Mouse (Mus musculus) liver, postnatal 0 days (tissue): ENCODE results near the gene Trappc3. TPM values are rescaled to one million over a fixed set of nuclear protein-coding genes. Genes with fewer than 3 reads are reported as not detected.

Experiments
- ATAC-seq: fragments of 200-750 bp; cut with Nextera tagmentation; 2 replicates; pipeline ENCODE4 v1.8.0; 2017; ENCODE audit warnings: mild to moderate bottlenecking, moderate library complexity
- DNase-seq: peaks from one replicate; pipeline ENCODE4 v3.0.0-alpha.2; 2016
- H3K27ac ChIP-seq: fragments of 300-500 bp; sonication (generic); 2 replicates; pipeline ENCODE4 v1.5.1; 2014; ENCODE audit warnings: antibody characterized with exemption, moderate library complexity, mild to moderate bottlenecking, low read depth
- H3K27me3 ChIP-seq: fragments of 300-500 bp; sonication (generic); 2 replicates; pipeline ENCODE4 v1.6.1; 2014; ENCODE audit warnings: low read length, control low read depth, mixed read lengths; ENCODE audit not compliant: insufficient read depth
- H3K36me3 ChIP-seq: fragments of 300-500 bp; sonication (generic); replicated peaks from 2 replicates; pipeline ENCODE4 v1.6.1; 2014; ENCODE audit warnings: mild to moderate bottlenecking, control low read depth, low read length, moderate library complexity, mixed read lengths; ENCODE audit not compliant: insufficient read depth
- H3K4me1 ChIP-seq: fragments of 300-500 bp; sonication (generic); 2 replicates; pipeline ENCODE4 v1.6.1; 2014; ENCODE audit warnings: antibody characterized with exemption, mild to moderate bottlenecking, control low read depth; ENCODE audit not compliant: insufficient read depth
- H3K4me2 ChIP-seq: fragments of 300-500 bp; sonication (generic); 2 replicates; pipeline ENCODE4 v1.6.1; 2014; ENCODE audit warnings: low read depth, mild to moderate bottlenecking, low read length, moderate library complexity, mixed read lengths
- H3K4me3 ChIP-seq: fragments of 300-500 bp; sonication (generic); 2 replicates; pipeline ENCODE4 v1.5.1; 2014; ENCODE audit warnings: low read depth, low read length
- H3K9ac ChIP-seq: fragments of 300-500 bp; sonication (generic); replicated peaks from 2 replicates; pipeline ENCODE4 v1.6.1; 2014; ENCODE audit warnings: mild to moderate bottlenecking, moderate library complexity
- H3K9me3 ChIP-seq: fragments of 300-500 bp; sonication (generic); 2 replicates; pipeline ENCODE4 v1.6.1; 2016; ENCODE audit warnings: mild to moderate bottlenecking, control low read depth, low read length, mixed read lengths
- CTCF ChIP-seq: sonication (generic); IDR thresholded peaks from 2 replicates; pipeline ENCODE4 v1.5.1; 2016; ENCODE audit warnings: antibody characterized with exemption, low read depth
- EP300 ChIP-seq: IDR thresholded peaks from 2 replicates; pipeline ENCODE4 v1.6.1; 2016; ENCODE audit warnings: antibody characterized with exemption, low read depth, mild to moderate bottlenecking
- WGBS: fragments of 180-500 bp; shearing (Covaris S2); extraction: QIAGEN DNeasy Blood & Tissue Kit; methylation state at CpG from one replicate; pipeline ENCODE4 v1.1.7; 2014; ENCODE audit not compliant: insufficient replicate concordance; 5-methylcytosine and 5-hydroxymethylcytosine counted together
- polyA plus RNA-seq: library from polyadenylated mRNA; unstranded; fragments of >200 nt; fragmentation: Nextera tagmentation; extraction: Ambion mirVana; gene quantifications from 2 replicates; pipeline ENCODE4 v1.2.1, GENCODE M21; 2015

The Trappc3 gene
- polyA plus RNA-seq, 1 experiment from 2014 or later = 39.2 TPM

DNA sequence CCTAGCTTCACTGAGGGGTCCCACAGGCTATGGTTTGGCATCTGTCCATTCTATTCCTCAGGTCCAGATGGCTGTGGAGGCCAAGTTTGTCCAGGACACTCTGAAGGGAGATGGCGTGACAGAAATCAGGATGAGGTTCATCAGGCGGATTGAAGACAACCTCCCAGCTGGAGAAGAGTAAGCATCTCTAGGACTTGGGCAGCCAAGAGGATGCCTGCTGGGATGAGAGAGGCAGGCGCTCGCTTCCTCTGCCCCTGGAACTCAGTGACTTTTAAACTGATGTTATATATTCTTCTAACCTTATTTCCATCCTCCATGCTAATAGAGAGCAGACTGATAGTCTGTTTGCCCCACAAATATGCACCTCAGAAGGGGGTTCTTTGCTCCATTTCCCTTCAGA lies 13.0 kb downstream of the Trappc3 start:
- H3K4me2 ChIP-seq = no peak overlapping the region
- DNase-seq (no peak), ATAC-seq (no peak)
- H3K9me3 ChIP-seq = no peaks in the 10 kb centered on the region
- H3K4me1 ChIP-seq = no peaks in the 10 kb centered on the region
- no peak overlapping the region for H3K27ac ChIP-seq
- H3K9ac ChIP-seq = no peak overlapping the region
- H3K36me3 ChIP-seq = peaks cover 12% of the 10 kb centered on the region
- H3K4me3 ChIP-seq = no peak overlapping the region
- WGBS = 78% methylated on average over 4 of the region's 4 CpGs
- TF ChIP-seq EP300 (no peak), CTCF (no peak)
- H3K27me3 ChIP-seq = no peaks in the 10 kb centered on the region

DNA sequence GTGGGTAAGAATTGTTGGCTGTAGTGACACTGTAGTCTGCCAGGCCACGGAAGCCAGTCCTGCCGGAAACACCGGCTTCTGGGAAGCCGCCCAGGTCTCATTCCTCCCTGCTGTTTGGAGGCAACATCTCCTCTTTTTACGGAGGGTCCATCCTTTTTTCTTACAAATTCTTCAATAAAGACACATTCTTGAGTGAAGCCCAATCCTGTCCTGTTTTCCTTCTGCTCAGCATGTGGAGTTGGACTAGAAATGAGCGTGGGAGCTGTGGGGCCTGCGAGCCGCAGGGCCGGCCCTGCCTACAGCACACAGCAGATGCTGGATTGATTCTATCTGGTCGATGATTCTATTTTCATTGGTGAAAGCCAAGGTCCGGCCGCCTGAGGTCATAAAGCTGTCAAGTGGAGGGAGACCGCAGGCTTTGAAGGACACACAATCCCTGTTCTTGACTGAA lies 13.6 kb downstream of the Trappc3 start:
- no peak overlapping the region for H3K9ac ChIP-seq
- no peak overlapping the region for H3K4me3 ChIP-seq
- no peak overlapping the region for H3K27ac ChIP-seq
- no peaks in the 10 kb centered on the region for H3K9me3 ChIP-seq
- no peak overlapping the region for H3K4me2 ChIP-seq
- TF ChIP-seq EP300 (no peak), CTCF (no peak)
- H3K4me1 ChIP-seq = no peaks in the 10 kb centered on the region
- 88% methylated on average over 13 of the region's 13 CpGs for WGBS
- no peak for ATAC-seq
- H3K36me3 ChIP-seq = peaks cover 12% of the 10 kb centered on the region
- H3K27me3 ChIP-seq = no peaks in the 10 kb centered on the region
- DNase-seq = no peak

DNA sequence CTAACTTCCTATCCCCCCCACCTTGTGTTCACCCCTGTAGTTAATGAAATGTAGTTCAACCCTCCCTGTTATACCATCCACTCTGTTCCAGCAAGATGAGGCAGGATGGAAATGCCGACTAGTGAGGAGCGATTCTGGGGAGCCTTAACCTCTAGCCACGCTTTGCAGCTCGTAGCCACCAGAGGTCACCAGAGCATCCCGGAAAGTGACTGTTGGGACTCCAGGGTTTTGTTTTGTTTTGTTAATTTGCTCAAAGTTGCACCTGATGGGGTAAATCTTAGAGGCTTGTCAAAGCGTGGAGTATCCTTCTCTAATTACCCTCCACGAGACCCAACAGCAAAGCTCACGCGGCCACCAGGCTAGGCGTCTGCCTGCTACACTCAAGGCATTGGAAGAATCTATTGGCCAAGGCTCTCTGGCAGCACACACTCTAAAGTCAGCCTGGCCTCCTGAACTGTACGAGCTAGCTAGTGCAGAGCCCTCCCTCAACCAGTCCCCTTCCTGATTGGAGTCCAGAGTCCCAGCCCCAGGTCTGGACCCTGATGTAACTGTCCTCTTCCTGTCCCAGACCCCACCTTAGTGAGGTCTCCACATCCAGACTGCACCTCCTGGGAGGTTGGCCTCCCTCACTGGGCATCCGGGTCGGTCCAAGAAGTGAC lies 15.9 kb downstream of the Trappc3 start:
- WGBS = 13% methylated on average over 13 of the region's 13 CpGs
- H3K4me2 ChIP-seq = peak overlapping the region; percentile 38; the same call in 1 of the 2 replicates
- H3K27ac ChIP-seq = no peak overlapping the region
- ATAC-seq (peak; percentile 55; the same call in 1 of the 2 replicates), DNase-seq (peak; percentile 66)
- H3K4me1 ChIP-seq = no peaks in the 10 kb centered on the region
- H3K4me3 ChIP-seq = no peak overlapping the region
- H3K36me3 ChIP-seq = peaks cover 9% of the 10 kb centered on the region
- H3K9me3 ChIP-seq = no peaks in the 10 kb centered on the region
- H3K9ac ChIP-seq = no peak overlapping the region
- TF ChIP-seq EP300 (no peak), CTCF (peak; percentile 78)
- H3K27me3 ChIP-seq = 0 out of 2 replicates have a peak, but pooled peaks cover under 1% of the 10 kb centered on the region

DNA sequence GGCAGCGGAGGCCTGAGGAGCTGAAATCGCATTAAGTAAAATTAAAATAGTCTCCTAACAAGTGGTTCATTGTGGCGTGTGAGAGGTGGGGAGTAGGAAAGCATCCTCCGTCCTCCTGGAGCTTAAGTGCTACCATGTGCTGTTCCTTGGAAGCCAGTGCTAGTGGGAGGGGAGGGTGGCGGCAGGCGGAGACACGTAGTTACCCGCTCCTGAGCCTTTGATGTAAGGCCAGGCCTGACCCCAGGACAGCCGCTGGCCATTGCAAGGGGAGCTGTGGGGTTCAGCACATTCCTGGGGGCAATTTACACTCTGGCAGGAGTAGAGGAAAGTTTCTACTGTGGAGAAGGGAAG lies 16.4 kb downstream of the Trappc3 start:
- H3K27me3 ChIP-seq = 0 out of 2 replicates have a peak, but pooled peaks cover 4% of the 10 kb centered on the region
- DNase-seq = no peak
- TF ChIP-seq EP300 (no peak), CTCF (no peak)
- no peak overlapping the region for H3K27ac ChIP-seq
- H3K9ac ChIP-seq = no peak overlapping the region
- no peaks in the 10 kb centered on the region for H3K9me3 ChIP-seq
- WGBS = 67% methylated on average over 9 of the region's 9 CpGs
- no peak overlapping the region for H3K4me2 ChIP-seq
- peaks cover 9% of the 10 kb centered on the region for H3K36me3 ChIP-seq
- no peaks in the 10 kb centered on the region for H3K4me1 ChIP-seq
- ATAC-seq = no peak
- no peak overlapping the region for H3K4me3 ChIP-seq

DNA sequence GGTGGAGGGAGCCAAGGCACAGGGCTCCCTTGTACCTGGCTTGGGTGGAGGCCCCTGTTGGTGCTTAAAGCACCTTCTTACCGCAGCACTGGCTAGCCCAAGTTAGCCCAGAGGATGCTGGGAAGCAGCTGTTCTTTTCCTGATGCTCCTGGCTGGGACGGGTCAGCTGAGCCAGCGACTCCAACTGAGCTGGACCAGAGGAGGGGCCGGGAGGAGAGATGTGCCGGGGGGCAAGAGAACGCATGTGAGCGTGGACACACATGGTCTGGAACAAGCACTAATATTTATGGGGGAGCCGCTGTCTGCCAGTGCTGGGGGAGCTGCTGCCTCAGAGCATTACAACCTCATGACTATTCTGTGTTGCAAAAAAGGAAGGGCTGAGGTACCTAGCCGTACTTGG lies 16.8 kb downstream of the Trappc3 start:
- ATAC-seq = no peak
- Histone ChIP-seq H3K4me2 (no peak overlapping the region), H3K36me3 (peaks cover 5% of the 10 kb centered on the region), H3K4me3 (no peak overlapping the region), H3K9ac (no peak overlapping the region), H3K9me3 (no peaks in the 10 kb centered on the region), H3K4me1 (no peaks in the 10 kb centered on the region), H3K27me3 (peaks cover 7% of the 10 kb centered on the region; the same call in 1 of the 2 replicates), H3K27ac (no peak overlapping the region)
- no peak for DNase-seq
- TF ChIP-seq EP300 = no peak
- TF ChIP-seq CTCF = no peak
- 79% methylated on average over 9 of the region's 9 CpGs for WGBS

DNA sequence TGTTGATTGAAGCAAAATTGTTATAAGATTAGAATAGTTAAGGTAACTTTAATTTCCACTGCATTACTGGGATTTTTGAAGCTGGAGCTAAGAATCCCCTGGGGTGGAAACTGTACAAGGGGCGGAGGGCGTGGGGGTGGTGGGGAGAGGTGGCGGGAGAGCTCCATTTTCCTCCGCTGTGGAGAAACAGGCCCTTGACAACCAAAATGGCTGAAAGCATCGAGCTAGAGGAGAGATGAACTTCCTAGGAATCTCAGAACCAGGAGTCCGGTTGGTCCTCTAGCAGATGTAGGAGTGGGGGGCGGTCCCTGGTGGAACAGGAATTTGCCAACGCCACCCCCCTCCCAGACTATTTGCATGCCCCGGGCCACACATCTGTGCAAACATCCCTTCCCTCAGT lies 19.6 kb downstream of the Trappc3 start:
- H3K4me1 ChIP-seq = peaks cover 5% of the 10 kb centered on the region
- H3K4me3 ChIP-seq = no peak overlapping the region
- no peaks in the 10 kb centered on the region for H3K9me3 ChIP-seq
- DNase-seq (no peak), ATAC-seq (no peak)
- no peak overlapping the region for H3K27ac ChIP-seq
- no peak overlapping the region for H3K9ac ChIP-seq
- no peaks in the 10 kb centered on the region for H3K36me3 ChIP-seq
- WGBS = 65% methylated on average over 9 of the region's 9 CpGs
- no peak overlapping the region for H3K4me2 ChIP-seq
- no peak for TF ChIP-seq CTCF
- TF ChIP-seq EP300 = no peak
- peaks cover 30% of the 10 kb centered on the region for H3K27me3 ChIP-seq
